Mouse (Mus musculus) olfactory bulb, adult 2 months (tissue): ENCODE data around the gene Mettl23. TPM values are rescaled to one million over a fixed set of nuclear protein-coding genes. Genes with fewer than 3 reads are reported as not detected.
"Not testable (repeated sequence)": the region's sequence is repeated elsewhere in the genome, so short reads cannot be mapped to it uniquely, and the experiment has no call there.

ENCODE experiments used
- H3K27ac ChIP-seq: fragments of 200-500 bp; 2 replicates; pipeline ENCODE4 v1.5.1; 2012; ENCODE audit warnings: low read depth, low read length; ENCODE audit not compliant: insufficient read depth
- H3K4me1 ChIP-seq: fragments of 200-500 bp; 2 replicates; pipeline ENCODE4 v1.6.1; 2012; ENCODE audit warnings: low read length; ENCODE audit not compliant: control insufficient read depth, insufficient read depth
- H3K4me3 ChIP-seq: fragments of 200-500 bp; 2 replicates; pipeline ENCODE4 v1.5.1; 2012; ENCODE audit warnings: mild to moderate bottlenecking, low read depth, low read length, moderate library complexity; ENCODE audit not compliant: insufficient read depth
- CTCF ChIP-seq: fragments of 200-500 bp; IDR thresholded peaks from 2 replicates; pipeline ENCODE4 v1.5.1; 2012; ENCODE audit warnings: low read depth, mild to moderate bottlenecking, low read length, moderate library complexity; ENCODE audit not compliant: insufficient read depth
- POLR2A ChIP-seq: fragments of 200-500 bp; IDR thresholded peaks from 2 replicates; pipeline ENCODE4 v1.6.1; 2012; ENCODE audit warnings: mild to moderate bottlenecking, low read depth, low read length, moderate library complexity; ENCODE audit not compliant: insufficient read depth
- WGBS: fragments of 180-500 bp; shearing (Covaris S2); methylation state at CpG from one replicate; pipeline ENCODE4 v1.1.7; 2018; 5-methylcytosine and 5-hydroxymethylcytosine counted together
- polyA plus RNA-seq: library from polyadenylated mRNA; stranded (reverse); fragments of >200 nt; gene quantifications from 2 replicates; pipeline ENCODE4 v1.2.4, GENCODE M21; 2012; ENCODE audit warnings: low replicate concordance; ENCODE audit not compliant: missing spikeins, insufficient read depth, insufficient read length

Gene Mettl23
- polyA plus RNA-seq, 1 experiment, result not detected

GRCm38 (mm10) chr11:116881440-116881839 lies 38.4 kb downstream of the Mettl23 start:
- 35% methylated on average over 5 of the region's 5 CpGs for WGBS
- no peak overlapping the region for H3K27ac ChIP-seq
- no peak overlapping the region for H3K4me3 ChIP-seq
- peaks cover 6% of the 10 kb centered on the region; the same call in 1 of the 2 replicates for H3K4me1 ChIP-seq
- no peak for TF ChIP-seq POLR2A
- no peak for TF ChIP-seq CTCF

- TF ChIP-seq POLR2A, result no peak
- no peak for TF ChIP-seq CTCF
- no peak overlapping the region for H3K27ac ChIP-seq
- peaks cover 6% of the 10 kb centered on the region for H3K4me1 ChIP-seq
- no peak overlapping the region for H3K4me3 ChIP-seq
- WGBS, result 89% methylated on average over 10 of the region's 10 CpGs
Observed at GRCm38 (mm10) chr11:116882446-116882845, 39.4 kb downstream of the Mettl23 start.

- peaks cover 6% of the 10 kb centered on the region for H3K4me1 ChIP-seq
Observed at GRCm38 (mm10) chr11:116884061-116884460, 41.0 kb downstream of the Mettl23 start.

GRCm38 (mm10) chr11:116885275-116886151 lies 42.4 kb downstream of the Mettl23 start:
- Histone ChIP-seq H3K4me1 (peaks cover 6% of the 10 kb centered on the region), H3K4me3 (peak overlapping the region; percentile 21), H3K27ac (no peak overlapping the region)
- WGBS, result 8% methylated on average over 27 of the region's 28 CpGs
- peak; percentile 75 for TF ChIP-seq CTCF
- TF ChIP-seq POLR2A, result no peak

More at GRCm38 (mm10) chr11:116884061-116884460, 41.0 kb downstream of the Mettl23 start:
- no peak for TF ChIP-seq POLR2A
- TF ChIP-seq CTCF, result no peak
- Histone ChIP-seq H3K27ac (no peak overlapping the region), H3K4me3 (no peak overlapping the region)
- WGBS, result 95% methylated on average over 6 of the region's 6 CpGs

- 82% methylated on average over 5 of the region's 5 CpGs for WGBS
- Histone ChIP-seq H3K27ac (no peak overlapping the region), H3K4me1 (peaks cover 3% of the 10 kb centered on the region), H3K4me3 (no peak overlapping the region)
- TF ChIP-seq POLR2A, result no peak
- no peak for TF ChIP-seq CTCF
Observed at GRCm38 (mm10) chr11:116887136-116887535, 44.1 kb downstream of the Mettl23 start.

GRCm38 (mm10) chr11:116893532-116894442 lies 50.7 kb downstream of the Mettl23 start:
- H3K27ac ChIP-seq, result no peak overlapping the region
- H3K4me3 ChIP-seq, result no peak overlapping the region
- WGBS, result 48% methylated on average over 19 of the region's 19 CpGs
- no peak for TF ChIP-seq CTCF
- TF ChIP-seq POLR2A, result no peak
- peaks cover 13% of the 10 kb centered on the region for H3K4me1 ChIP-seq

- peaks cover 21% of the 10 kb centered on the region for H3K4me1 ChIP-seq
- H3K27ac ChIP-seq, result no peak overlapping the region
- whole genome bisulfite sequencing, result 79% methylated on average over 3 of the region's 3 CpGs
- no peak for TF ChIP-seq CTCF
- no peak overlapping the region for H3K4me3 ChIP-seq
Observed at GRCm38 (mm10) chr11:116895402-116895801, 52.3 kb downstream of the Mettl23 start.

GRCm38 (mm10) chr11:116899247-116899646 lies 56.2 kb downstream of the Mettl23 start:
- Histone ChIP-seq H3K4me1 (peaks cover 27% of the 10 kb centered on the region), H3K27ac (no peak overlapping the region), H3K4me3 (no peak overlapping the region)
- WGBS, result 70% methylated on average over 12 of the region's 12 CpGs
- TF ChIP-seq CTCF (no peak), POLR2A (no peak)

- not testable (repeated sequence) for H3K27ac ChIP-seq, H3K4me3 ChIP-seq
- peaks cover 27% of the 10 kb centered on the region for H3K4me1 ChIP-seq
- WGBS, result 88% methylated on average over 10 of the region's 10 CpGs
Observed at GRCm38 (mm10) chr11:116902588-116902987, 59.5 kb downstream of the Mettl23 start.

Other genes starting within 250 kb of the Mettl23 start
- not detected in 2 replicates for gene Rhbdf2, start 216.3 kb upstream of the Mettl23 start, polyA plus RNA-seq
- gene Prcd, start 189.7 kb upstream of the Mettl23 start, polyA plus RNA-seq, result not detected in 2 replicates
- gene Cygb, start 189.0 kb upstream of the Mettl23 start, polyA plus RNA-seq, result not detected in 2 replicates
- gene St6galnac1, start 67.8 kb upstream of the Mettl23 start, polyA plus RNA-seq, result not detected in 2 replicates
- not detected in 2 replicates for gene Mxra7, start 15.2 kb upstream of the Mettl23 start, polyA plus RNA-seq
- gene Jmjd6, start 171 bp downstream of the Mettl23 start, polyA plus RNA-seq, result not detected in 2 replicates
- gene Mfsd11, start 9.2 kb downstream of the Mettl23 start, polyA plus RNA-seq, result not detected in 2 replicates
- gene Srsf2, start 9.8 kb downstream of the Mettl23 start, polyA plus RNA-seq, result not detected in 2 replicates
- gene Mgat5b, start 75.6 kb downstream of the Mettl23 start, polyA plus RNA-seq, result not detected in 2 replicates